Mouse (Mus musculus) stomach, postnatal 0 days (tissue): ENCODE results near the gene Dkkl1. TPM values are rescaled to one million over a fixed set of nuclear protein-coding genes. Genes with fewer than 3 reads are reported as not detected.
A peak's percentile ranks its signal among the peaks of the same experiment; 100 is the strongest.

Source experiments
- ATAC-seq: fragments of 200-750 bp; cut with Nextera tagmentation; 2 replicates; pipeline ENCODE4 v1.8.0; 2017; ENCODE audit not compliant: low FRiP score, low TSS enrichment
- DNase-seq: peaks from one replicate; pipeline ENCODE4 v3.0.0-alpha.2; 2016; ENCODE audit warnings: low spot score
- H3K27ac ChIP-seq: fragments of 300-500 bp; sonication (generic); replicated peaks from 2 replicates; pipeline ENCODE4 v1.5.1; 2014; ENCODE audit warnings: mild to moderate bottlenecking, control low read depth
- H3K27me3 ChIP-seq: fragments of 300-500 bp; sonication (generic); 2 replicates; pipeline ENCODE4 v1.6.1; 2014; ENCODE audit warnings: low read length; ENCODE audit not compliant: control insufficient read depth, insufficient read depth
- H3K36me3 ChIP-seq: fragments of 300-500 bp; sonication (generic); 2 replicates; pipeline ENCODE4 v1.6.1; 2014; ENCODE audit warnings: low read length, mixed read lengths; ENCODE audit not compliant: control insufficient read depth, insufficient read depth
- H3K4me1 ChIP-seq: fragments of 300-500 bp; sonication (generic); replicated peaks from 2 replicates; pipeline ENCODE4 v1.6.1; 2014; ENCODE audit warnings: antibody characterized with exemption; ENCODE audit not compliant: control insufficient read depth, insufficient read depth
- H3K4me2 ChIP-seq: fragments of 300-500 bp; sonication (generic); replicated peaks from 2 replicates; pipeline ENCODE4 v1.6.1; 2014; ENCODE audit warnings: low read depth, mild to moderate bottlenecking, control low read depth, moderate library complexity
- H3K4me3 ChIP-seq: fragments of 300-500 bp; sonication (generic); 2 replicates; pipeline ENCODE4 v1.5.1; 2014; ENCODE audit warnings: low read depth, low read length, control low read depth
- H3K9ac ChIP-seq: fragments of 300-500 bp; sonication (generic); 2 replicates; pipeline ENCODE4 v1.6.1; 2014; ENCODE audit warnings: mild to moderate bottlenecking, low read length, control low read depth, mixed read lengths
- H3K9me3 ChIP-seq: fragments of 300-500 bp; sonication (generic); 2 replicates; pipeline ENCODE4 v1.6.1; 2016; ENCODE audit warnings: low read length; ENCODE audit not compliant: control insufficient read depth
- CTCF ChIP-seq: IDR thresholded peaks from 2 replicates; pipeline ENCODE4 v1.5.1; 2016; ENCODE audit warnings: antibody characterized with exemption, low read depth, mild to moderate bottlenecking, moderate library complexity
- EP300 ChIP-seq: optimal IDR thresholded peaks from 2 replicates; pipeline ENCODE3; 2016; ENCODE audit warnings: antibody characterized with exemption
- WGBS: fragments of 180-500 bp; shearing (Covaris S2); extraction: QIAGEN DNeasy Blood & Tissue Kit; methylation state at CpG from one replicate; pipeline ENCODE4 v1.1.7; 2014; 5-methylcytosine and 5-hydroxymethylcytosine counted together
- polyA plus RNA-seq: library from polyadenylated mRNA; unstranded; fragments of >200 nt; fragmentation: Nextera tagmentation; extraction: Ambion mirVana; gene quantifications from 2 replicates; pipeline ENCODE4 v1.2.1, GENCODE M21; 2015

The Dkkl1 gene
- polyA plus RNA-seq, 1 experiment from 2014 or later, result 48.4 TPM

DNA sequence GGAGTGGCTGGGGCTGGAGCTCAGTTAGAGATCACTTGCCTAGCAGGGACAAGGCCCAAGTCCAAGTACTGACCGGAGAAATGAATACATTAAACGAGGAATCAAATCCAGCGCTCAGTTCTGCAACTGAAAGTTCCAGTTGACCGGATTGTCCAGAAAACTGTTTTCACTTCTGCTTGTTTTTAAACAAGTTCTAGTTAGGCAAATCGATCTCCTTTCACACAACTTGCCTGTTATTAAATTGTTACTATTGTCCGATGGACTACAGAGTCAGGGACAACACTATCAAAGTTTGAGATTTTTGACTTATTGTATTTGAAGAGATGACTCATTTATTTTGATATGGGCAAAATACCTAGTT is 29.4 kb upstream of the Dkkl1 start:
- no peak for ATAC-seq
- Histone ChIP-seq H3K36me3 (no peaks in the 10 kb centered on the region), H3K4me3 (no peak overlapping the region), H3K27me3 (0 out of 2 replicates have a peak, but pooled peaks cover 2% of the 10 kb centered on the region), H3K4me2 (no peak overlapping the region; the same call in 1 of the 2 replicates), H3K9me3 (no peaks in the 10 kb centered on the region), H3K27ac (no peak overlapping the region), H3K4me1 (0 out of 2 replicates have a peak, but pooled peaks cover 5% of the 10 kb centered on the region), H3K9ac (no peak overlapping the region)
- WGBS, result 83% methylated on average over 6 of the region's 6 CpGs
- no peak for TF ChIP-seq CTCF
- no peak for TF ChIP-seq EP300
- DNase-seq, result no peak

DNA sequence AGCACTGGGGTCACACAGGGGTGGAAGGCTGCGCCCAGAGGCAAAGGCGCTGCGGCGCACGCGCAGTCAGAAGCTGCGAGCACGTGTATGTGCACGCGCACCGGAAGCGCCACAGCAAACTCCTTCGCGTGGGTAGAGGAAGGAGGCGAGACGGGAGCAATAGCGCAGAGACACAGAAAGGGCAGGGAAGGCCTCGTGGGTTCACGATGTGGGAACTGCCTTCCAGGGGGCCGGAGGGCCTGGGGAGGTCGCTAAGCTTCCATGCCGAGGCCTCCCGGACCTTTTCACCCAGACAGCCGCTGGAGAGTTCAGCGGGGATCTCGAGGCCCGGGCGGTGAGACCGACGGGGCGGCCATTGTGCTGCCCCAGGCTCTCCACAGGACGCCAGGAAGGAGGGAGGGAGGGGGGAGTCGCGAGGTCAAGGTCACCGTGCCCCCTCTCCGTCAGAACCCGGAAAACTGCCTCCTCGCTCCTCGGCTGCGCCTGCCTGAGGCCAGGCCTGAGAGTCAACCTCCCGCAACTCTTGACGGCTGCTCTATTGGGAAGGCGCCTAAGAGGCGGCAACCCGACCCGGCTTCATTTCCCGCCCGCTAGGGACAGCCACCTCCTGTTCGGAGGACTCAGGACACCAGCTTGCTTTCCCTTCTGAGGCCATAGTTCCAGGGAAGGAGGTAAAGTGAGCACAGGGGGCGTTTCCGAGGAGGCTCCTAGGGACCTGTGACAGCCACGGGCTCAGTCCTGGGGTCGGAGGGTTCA is 28.9 kb upstream of the Dkkl1 start, which contains the start of gene Slc6a16:
TSS of gene Slc6a16 (plus strand) at position 453 of the 756 bp plus-strand sequence.
- no peaks in the 10 kb centered on the region for H3K9me3 ChIP-seq
- H3K4me2 ChIP-seq, result peak within 1 kb of the TSS; percentile 48
- TF ChIP-seq CTCF (peak; percentile 25; the same call in 1 of the 2 replicates), EP300 (no peak)
- DNase-seq (peak; percentile 53), ATAC-seq (peak; percentile 52)
- no peaks in the 10 kb centered on the region for H3K36me3 ChIP-seq
- H3K27me3 ChIP-seq, result 0 out of 2 replicates have a peak, but pooled peaks cover 2% of the 10 kb centered on the region
- 0 out of 2 replicates have a peak, but pooled peaks cover 5% of the 10 kb centered on the region for H3K4me1 ChIP-seq
- WGBS, result 25% methylated on average over 52 of the region's 53 CpGs
- no peak within 1 kb of the TSS for H3K27ac ChIP-seq
- peak within 1 kb of the TSS; percentile 4; the same call in 1 of the 2 replicates for H3K4me3 ChIP-seq
- H3K9ac ChIP-seq, result peak within 1 kb of the TSS; percentile 41

DNA sequence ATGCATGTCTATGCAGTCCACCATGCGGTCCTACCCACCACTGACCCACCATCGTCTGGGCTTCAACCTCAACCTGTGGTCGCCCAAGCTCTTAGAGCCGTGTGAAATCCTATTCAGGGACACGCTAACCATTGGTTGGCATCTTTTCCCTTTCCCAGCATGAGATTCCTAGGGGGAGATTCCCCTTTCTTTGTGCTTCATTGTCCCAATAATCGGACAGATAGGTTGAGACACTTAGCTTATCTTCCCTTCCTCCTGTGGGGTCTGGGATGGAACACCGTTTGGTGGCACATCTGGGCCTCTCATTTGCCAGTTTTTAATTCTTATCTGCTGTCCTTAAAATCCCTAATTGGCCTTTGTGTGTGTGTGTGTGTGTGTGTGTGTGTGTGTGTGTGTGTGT is 28.2 kb upstream of the Dkkl1 start:
- no peaks in the 10 kb centered on the region for H3K36me3 ChIP-seq
- 91% methylated on average over 7 of the region's 7 CpGs for WGBS
- H3K4me2 ChIP-seq, result no peak overlapping the region
- no peaks in the 10 kb centered on the region for H3K9me3 ChIP-seq
- TF ChIP-seq EP300, result no peak
- TF ChIP-seq CTCF, result no peak
- H3K4me3 ChIP-seq, result no peak overlapping the region
- H3K4me1 ChIP-seq, result 0 out of 2 replicates have a peak, but pooled peaks cover 5% of the 10 kb centered on the region
- DNase-seq (peak; percentile 11), ATAC-seq (no peak)
- 0 out of 2 replicates have a peak, but pooled peaks cover 2% of the 10 kb centered on the region for H3K27me3 ChIP-seq
- H3K27ac ChIP-seq, result no peak overlapping the region
- H3K9ac ChIP-seq, result no peak overlapping the region

DNA sequence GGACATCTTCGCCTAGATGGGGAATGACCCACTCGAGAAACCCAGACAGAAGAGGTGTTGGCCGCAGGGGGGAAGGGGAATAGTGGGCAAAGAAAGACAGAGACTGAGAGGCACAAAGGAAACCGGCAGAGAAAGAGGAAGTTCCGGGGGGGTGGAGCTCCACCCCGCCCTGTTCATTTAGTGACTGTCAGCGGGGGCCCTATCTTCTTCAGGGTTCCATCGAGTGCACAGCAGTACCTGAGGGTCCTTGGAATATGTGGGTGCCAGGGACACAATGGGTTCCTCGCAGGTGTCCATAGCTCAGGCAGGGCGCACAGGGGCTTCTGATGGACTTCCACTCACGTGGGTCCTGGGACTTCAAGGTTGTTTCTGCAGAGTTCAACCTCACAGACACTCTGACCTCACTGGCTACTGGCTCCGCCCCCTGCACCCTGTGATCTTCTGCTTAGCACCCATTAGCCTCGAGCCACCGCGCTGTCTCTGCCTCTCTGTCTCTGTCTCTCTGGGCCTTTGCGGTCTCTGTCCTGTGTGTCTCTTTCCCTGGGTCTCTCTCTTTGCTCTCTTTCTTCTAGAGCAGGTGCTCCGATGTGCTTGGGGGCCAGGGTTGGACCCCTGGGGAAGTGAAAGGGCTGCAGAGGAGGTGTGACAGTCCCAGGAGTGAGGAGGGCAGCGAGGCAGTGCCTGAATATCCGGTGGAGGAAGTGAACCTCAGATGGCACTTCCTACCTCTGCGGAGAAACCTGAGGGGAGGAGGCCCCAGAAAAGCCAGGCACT is 27.0 kb upstream of the Dkkl1 start, which contains the start of gene Cd37:
TSS of gene Cd37 (minus strand) at position 393 of the 774 bp plus-strand sequence.
- DNase-seq, result peak; percentile 14
- no peak within 1 kb of the TSS for H3K4me3 ChIP-seq
- H3K4me1 ChIP-seq, result peaks cover 14% of the 10 kb centered on the region; the same call in 1 of the 2 replicates
- no peak within 1 kb of the TSS; the same call in 1 of the 2 replicates for H3K4me2 ChIP-seq
- no peak for ATAC-seq
- no peaks in the 10 kb centered on the region for H3K9me3 ChIP-seq
- H3K36me3 ChIP-seq, result no peaks in the 10 kb centered on the region
- TF ChIP-seq CTCF (no peak), EP300 (no peak)
- no peak within 1 kb of the TSS for H3K27ac ChIP-seq
- no peak within 1 kb of the TSS for H3K9ac ChIP-seq
- 46% methylated on average over 20 of the region's 20 CpGs for WGBS
- H3K27me3 ChIP-seq, result 0 out of 2 replicates have a peak, but pooled peaks cover 2% of the 10 kb centered on the region

DNA sequence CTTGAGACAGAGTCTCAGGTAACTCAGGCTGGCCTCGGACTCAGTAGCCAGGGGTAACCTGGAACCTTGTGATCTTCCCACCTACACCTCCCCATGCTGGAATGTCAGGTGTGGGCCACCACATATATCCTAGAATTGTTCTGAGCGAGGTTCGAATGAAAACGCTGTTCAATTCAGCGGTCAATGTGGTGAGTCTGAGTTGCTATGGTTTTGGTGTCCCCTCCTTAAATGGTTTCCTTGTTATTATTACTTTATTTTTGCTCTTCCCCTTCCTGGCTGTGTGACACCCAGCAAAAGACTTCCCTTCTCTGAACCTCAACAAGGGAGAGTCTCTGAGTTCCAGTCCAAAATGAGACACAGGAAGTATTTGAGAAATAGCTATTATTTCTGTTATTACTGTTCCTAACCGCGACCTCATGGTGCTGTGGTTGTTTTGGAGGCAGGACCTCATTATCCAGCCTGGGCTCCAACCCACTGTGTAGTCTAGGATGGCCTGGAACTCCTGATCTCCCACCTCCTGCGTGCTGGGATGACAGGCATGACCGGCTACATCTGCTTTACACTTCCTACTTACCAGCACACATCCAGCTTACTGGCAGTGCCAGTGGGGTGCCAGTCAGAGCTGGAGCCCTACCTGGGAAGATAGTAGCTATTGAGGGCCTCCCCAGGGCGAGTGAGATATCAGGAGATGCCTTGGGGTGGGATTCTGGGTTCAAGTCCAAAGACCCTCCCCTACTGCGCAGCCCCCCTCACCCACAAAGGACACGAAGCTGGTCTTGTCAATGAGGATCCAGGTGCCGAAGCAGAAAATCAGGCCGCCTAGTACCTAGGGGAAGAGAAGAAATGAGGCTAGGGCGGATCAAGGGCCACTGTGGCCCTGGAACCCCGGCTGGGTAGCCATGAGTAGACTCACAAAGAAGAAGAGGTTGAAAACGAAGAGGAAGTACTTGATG is 26.1 kb upstream of the Dkkl1 start:
- no peak overlapping the region for H3K9ac ChIP-seq
- H3K4me3 ChIP-seq, result no peak overlapping the region
- no peak overlapping the region for H3K27ac ChIP-seq
- TF ChIP-seq EP300, result no peak
- no peak for TF ChIP-seq CTCF
- DNase-seq, result peak; percentile 12
- H3K9me3 ChIP-seq, result no peaks in the 10 kb centered on the region
- no peaks in the 10 kb centered on the region; the same call in 1 of the 2 replicates for H3K36me3 ChIP-seq
- H3K27me3 ChIP-seq, result 0 out of 2 replicates have a peak, but pooled peaks cover 2% of the 10 kb centered on the region
- no peak for ATAC-seq
- H3K4me2 ChIP-seq, result no peak overlapping the region
- 76% methylated on average over 17 of the region's 17 CpGs for WGBS
- peaks cover 14% of the 10 kb centered on the region; the same call in 1 of the 2 replicates for H3K4me1 ChIP-seq
